8 mouse cellular contexts compared by ENCODE assay signal in genomic region chr19:7264766-7265331, GRCm38 (mm10). TPM values are rescaled to one million over a fixed set of nuclear protein-coding genes. Genes with fewer than 3 reads are reported as not detected.
DNase-seq lines count a peak whose midpoint lies in the region.

No protein-coding gene starts in this region.

- peak; percentile 52 for DNase-seq in adrenal gland, adult 2 months
- no peak for DNase-seq in adrenal gland, postnatal 25 days
- peak; percentile 79 for DNase-seq in testis, postnatal 10 days (ENCODE audit: low spot score)
- DNase-seq in testis, postnatal 14 days (ENCODE audit: low spot score), result no peak
- peak; percentile 40 for DNase-seq in heart, adult 8-10 months (ENCODE audit: low spot score)
- peak; percentile 46 for DNase-seq in kidney, adult 18-20 months
- peak; percentile 67 for DNase-seq in neural tube, embryonic 10.5 days (ENCODE audit: extremely low spot score, low spot score)
- DNase-seq in thymus, postnatal 10 days (ENCODE audit: low spot score in 2 of 2), result no peak

RNA-seq across cellular contexts. Expression of gene Rcor2, which starts 2.3 kb away (rescaled TPM):
- 1 to 10 TPM; 1.9 to 6.3 TPM for total RNA-seq in adrenal gland, adult 2 months (2021)
- 4.7 and 7.4 TPM in 2 replicates for polyA plus RNA-seq in adrenal gland, adult 2 months (2012; rRNA removed)
- total RNA-seq in adrenal gland, postnatal 25 days (2021), result 5.6 and 6.0 TPM in 2 replicates
- total RNA-seq in heart, adult 8-10 months (2022), result 10 to 100 TPM in 1 of 4 experiments, 1 to 10 TPM in 3; 5.5 to 12.7 (median 7.3) TPM

RNA-seq across cellular contexts. Expression of gene Naa40, which starts 23.9 kb away (rescaled TPM):
- 10 to 100 TPM; 18.5 to 19.9 TPM for total RNA-seq in adrenal gland, adult 2 months (2021)
- 18.0 and 19.9 TPM in 2 replicates for polyA plus RNA-seq in adrenal gland, adult 2 months (2012; rRNA removed)
- total RNA-seq in adrenal gland, postnatal 25 days (2021), result 33.1 and 34.2 TPM in 2 replicates
- 10 to 100 TPM; 11.7 to 21.1 (median 17.1) TPM for total RNA-seq in heart, adult 8-10 months (2022)

RNA-seq across cellular contexts. Expression of gene Cox8a, which starts 47.4 kb away (rescaled TPM):
- total RNA-seq in adrenal gland, adult 2 months (2021), result 1,000 to 10,000 TPM; 1,087 to 1,191 TPM
- 2,774 and 3,841 TPM in 2 replicates for polyA plus RNA-seq in adrenal gland, adult 2 months (2012; rRNA removed)
- total RNA-seq in adrenal gland, postnatal 25 days (2021), result 781 and 926 TPM in 2 replicates
- total RNA-seq in heart, adult 8-10 months (2022), result 100 to 1,000 TPM; 406 to 459 (median 432) TPM

RNA-seq across cellular contexts. Expression of gene Otub1, which starts 58.7 kb away (rescaled TPM):
- 100 to 1,000 TPM; 130 to 138 TPM for total RNA-seq in adrenal gland, adult 2 months (2021)
- polyA plus RNA-seq in adrenal gland, adult 2 months (2012; rRNA removed), result 139 and 141 TPM in 2 replicates
- total RNA-seq in adrenal gland, postnatal 25 days (2021), result 102 and 132 TPM in 2 replicates
- total RNA-seq in heart, adult 8-10 months (2022), result 10 to 100 TPM; 62.2 to 71.6 (median 68.0) TPM

Comparison
In these comparisons a context has a peak if more than half of its experiments do, and no peak if none do; other contexts are left out.
1. DNase-seq: peak in adrenal gland, adult 2 months (single experiment), testis, postnatal 10 days (single experiment), heart, adult 8-10 months (single experiment), kidney, adult 18-20 months (single experiment) and neural tube, embryonic 10.5 days (single experiment); none in adrenal gland, postnatal 25 days (single experiment), testis, postnatal 14 days (single experiment) and thymus, postnatal 10 days (0 of 2).